Mouse (Mus musculus) kidney, embryonic 15.5 days (tissue): ENCODE data around the gene Ube4a. TPM values are rescaled to one million over a fixed set of nuclear protein-coding genes. Genes with fewer than 3 reads are reported as not detected.

Experiments used
- ATAC-seq: fragments of 200-750 bp; cut with Nextera tagmentation; replicated peaks from 2 replicates; pipeline ENCODE4 v1.8.0; 2017; ENCODE audit warnings: moderate TSS enrichment; ENCODE audit not compliant: low FRiP score
- H3K27ac ChIP-seq: fragments of 300-500 bp; sonication (generic); 2 replicates; pipeline ENCODE4 v1.5.1; 2015; ENCODE audit warnings: mild to moderate bottlenecking, inconsistent platforms
- H3K27me3 ChIP-seq: fragments of 300-500 bp; sonication (generic); 2 replicates; pipeline ENCODE4 v1.6.1; 2015; ENCODE audit warnings: inconsistent platforms
- H3K36me3 ChIP-seq: fragments of 300-500 bp; sonication (generic); 2 replicates; pipeline ENCODE4 v1.6.1; 2015; ENCODE audit warnings: inconsistent platforms
- H3K4me1 ChIP-seq: fragments of 300-500 bp; sonication (generic); 2 replicates; pipeline ENCODE4 v1.6.1; 2015; ENCODE audit warnings: inconsistent platforms
- H3K4me2 ChIP-seq: fragments of 300-500 bp; sonication (generic); 2 replicates; pipeline ENCODE4 v1.6.1; 2015; ENCODE audit warnings: moderate library complexity, mild to moderate bottlenecking, inconsistent platforms
- H3K4me3 ChIP-seq: fragments of 300-500 bp; sonication (generic); replicated peaks from 2 replicates; pipeline ENCODE4 v1.5.1; 2015; ENCODE audit warnings: mild to moderate bottlenecking, inconsistent platforms
- H3K9ac ChIP-seq: fragments of 300-500 bp; sonication (generic); 2 replicates; pipeline ENCODE4 v1.6.1; 2015; ENCODE audit warnings: mild to moderate bottlenecking, inconsistent platforms
- H3K9me3 ChIP-seq: fragments of 300-500 bp; sonication (generic); replicated peaks from 2 replicates; pipeline ENCODE4 v1.6.1; 2016; ENCODE audit warnings: inconsistent platforms
- WGBS: fragments of 180-500 bp; shearing (Covaris S2); methylation state at CpG from one replicate; pipeline ENCODE4 v1.1.7; 2015; ENCODE audit warnings: mixed read lengths; 5-methylcytosine and 5-hydroxymethylcytosine counted together
- polyA plus RNA-seq: library from polyadenylated mRNA; unstranded; fragments of >200 nt; fragmentation: Nextera tagmentation; extraction: Ambion mirVana; gene quantifications from 2 replicates; pipeline ENCODE4 v1.2.1, GENCODE M21; 2015

Ube4a gene
- polyA plus RNA-seq, 1 experiment from 2014 or later: 23.7 TPM

DNA sequence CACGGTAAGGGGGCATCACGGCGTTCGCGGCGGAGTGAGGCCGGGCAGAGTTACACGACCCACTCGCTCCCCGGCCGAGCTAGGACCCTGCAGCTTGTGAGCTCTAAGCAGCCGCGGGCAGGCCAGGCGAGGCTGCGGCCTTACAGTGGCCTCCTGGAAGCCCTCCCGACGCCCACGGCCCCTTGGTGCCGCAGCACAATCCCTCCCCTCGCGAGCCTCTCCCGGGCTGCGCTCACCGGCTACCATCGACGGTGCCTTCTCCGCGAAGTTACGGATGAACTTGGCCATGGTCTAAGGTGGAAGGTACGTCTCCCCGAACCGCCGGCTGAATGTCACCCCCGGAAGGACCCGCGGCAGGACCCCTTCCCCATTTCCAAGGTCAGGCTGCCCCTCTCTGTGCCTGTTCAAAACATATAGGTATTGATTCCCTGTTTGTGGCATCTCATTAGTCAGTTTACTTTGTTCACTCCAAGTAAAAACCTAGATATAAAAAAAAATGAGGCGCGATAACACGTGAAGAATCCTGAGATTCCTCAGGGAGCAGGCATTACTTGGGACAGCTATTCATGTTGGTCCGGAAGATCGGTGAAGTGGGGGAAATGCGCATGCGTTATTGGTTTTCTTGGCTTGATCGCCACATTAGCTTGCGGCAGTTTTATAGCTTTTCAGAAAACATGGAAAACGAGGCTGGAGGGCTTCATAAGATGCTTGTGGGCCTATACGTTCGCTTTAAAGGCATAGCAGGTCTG lies 44.9 kb downstream of the Ube4a start, which contains the start of gene Atp5l:
TSS of gene Atp5l (minus strand) at position 369 of the 749 bp plus-strand sequence.
- WGBS: under 1% methylated on average over 48 of the region's 48 CpGs
- H3K27me3 ChIP-seq: no peaks in the 10 kb centered on the region
- peak within 1 kb of the TSS; percentile 99 for H3K4me3 ChIP-seq
- H3K4me2 ChIP-seq: peak within 1 kb of the TSS; percentile 71
- peak within 1 kb of the TSS; percentile 95 for H3K9ac ChIP-seq
- H3K36me3 ChIP-seq: 0 out of 2 replicates have a peak, but pooled peaks cover 4% of the 10 kb centered on the region
- H3K4me1 ChIP-seq: peaks cover 19% of the 10 kb centered on the region
- peak; percentile 90 for ATAC-seq
- H3K27ac ChIP-seq: peak within 1 kb of the TSS; percentile 95
- no peaks in the 10 kb centered on the region for H3K9me3 ChIP-seq

DNA sequence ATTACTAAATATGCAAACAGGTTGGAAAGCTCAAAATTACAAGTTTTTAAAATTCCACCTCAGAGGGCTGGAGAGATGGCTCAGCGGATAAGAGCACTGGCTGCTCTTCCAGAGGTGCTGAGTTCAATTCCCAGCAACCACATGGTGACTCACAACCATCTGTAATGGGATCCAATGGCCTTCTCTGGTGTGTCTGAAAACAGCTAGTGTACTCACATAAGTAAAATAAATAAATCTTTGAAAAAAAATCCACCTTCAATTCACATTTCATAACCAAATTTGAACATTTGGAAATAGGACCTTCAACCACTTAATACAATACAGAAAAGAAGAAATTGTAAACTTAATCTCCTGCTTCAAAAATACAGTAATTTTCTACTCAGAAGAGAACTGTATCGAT lies 45.8 kb downstream of the Ube4a start:
- Histone ChIP-seq H3K9ac (peak overlapping the region; percentile 95), H3K4me1 (peaks cover 28% of the 10 kb centered on the region), H3K4me3 (peak overlapping the region; percentile 99), H3K9me3 (no peaks in the 10 kb centered on the region), H3K27me3 (no peaks in the 10 kb centered on the region), H3K36me3 (0 out of 2 replicates have a peak, but pooled peaks cover 4% of the 10 kb centered on the region), H3K27ac (no peak overlapping the region; the same call in 1 of the 2 replicates), H3K4me2 (peak overlapping the region; percentile 71)
- WGBS: 39% methylated on average over 2 of the region's 2 CpGs
- no peak for ATAC-seq

DNA sequence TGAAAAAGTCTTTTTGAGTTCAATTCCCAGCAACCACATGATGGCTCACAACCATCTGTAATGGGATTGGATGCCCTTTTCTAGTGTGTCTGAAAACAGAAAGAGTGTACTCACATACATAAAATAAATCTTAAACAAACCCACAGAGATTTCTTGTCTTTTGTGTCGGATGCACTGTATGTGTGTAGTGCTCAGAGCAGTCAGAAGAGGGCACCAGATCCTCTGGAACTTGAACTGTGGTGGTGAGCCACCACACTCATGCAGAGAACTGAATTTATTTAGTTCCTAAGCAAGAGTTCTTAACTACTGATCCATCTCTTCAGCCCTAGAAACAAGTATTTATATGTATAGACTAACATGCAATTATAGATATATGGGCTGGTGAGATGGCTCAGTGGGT lies 49.2 kb downstream of the Ube4a start:
- Histone ChIP-seq H3K9me3 (no peaks in the 10 kb centered on the region), H3K27ac (no peak overlapping the region), H3K27me3 (no peaks in the 10 kb centered on the region), H3K4me2 (no peak overlapping the region), H3K4me3 (no peak overlapping the region), H3K36me3 (peaks cover 24% of the 10 kb centered on the region), H3K9ac (no peak overlapping the region), H3K4me1 (peaks cover 23% of the 10 kb centered on the region)
- ATAC-seq: no peak
- 47% methylated on average over 1 of the region's 1 CpGs for WGBS

DNA sequence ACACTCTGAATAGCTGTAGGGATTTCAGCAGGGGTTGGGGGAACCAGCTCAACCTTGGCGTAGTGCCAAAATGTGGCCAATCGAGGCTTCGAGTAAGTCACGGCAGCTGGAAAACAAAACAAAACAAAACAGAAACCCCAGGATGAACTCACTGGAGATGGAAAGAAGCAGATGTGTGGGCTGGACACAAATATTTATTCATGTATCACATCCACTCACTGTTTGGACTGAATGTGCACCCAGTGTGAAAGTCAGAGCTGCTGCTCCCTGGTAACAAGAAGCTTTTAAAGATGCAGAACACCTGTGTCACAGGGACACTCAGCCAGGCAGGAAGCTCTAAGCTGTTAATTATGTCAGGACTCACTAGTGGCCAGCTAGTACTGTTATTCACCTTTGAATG lies 50.7 kb downstream of the Ube4a start:
- no peaks in the 10 kb centered on the region for H3K9me3 ChIP-seq
- peak overlapping the region; percentile 34; the same call in 1 of the 2 replicates for H3K27ac ChIP-seq
- 17% methylated on average over 4 of the region's 4 CpGs for WGBS

DNA sequence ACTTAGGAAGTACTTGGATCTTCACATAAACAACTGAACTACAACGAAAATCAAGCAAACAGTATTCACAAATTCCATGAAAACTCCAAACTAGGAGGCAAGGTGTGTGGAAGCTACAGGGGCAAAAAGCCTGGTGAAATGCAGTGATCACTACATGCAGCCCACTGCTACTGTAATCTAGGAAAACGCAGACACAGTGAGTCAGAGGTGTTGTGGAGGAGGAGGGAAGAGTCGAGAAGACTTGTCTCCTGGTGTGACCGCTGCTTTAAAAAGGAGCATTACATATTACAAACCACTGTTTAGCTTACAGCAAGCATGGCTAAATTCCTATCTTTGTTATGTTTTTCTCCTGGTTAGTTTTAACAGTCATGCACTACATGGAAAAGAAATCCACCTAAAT lies 54.0 kb downstream of the Ube4a start:
- no peak for ATAC-seq
- 93% methylated on average over 4 of the region's 4 CpGs for WGBS
- no peaks in the 10 kb centered on the region for H3K9me3 ChIP-seq
- H3K4me2 ChIP-seq: no peak overlapping the region
- H3K36me3 ChIP-seq: peaks cover 33% of the 10 kb centered on the region
- H3K9ac ChIP-seq: no peak overlapping the region
- H3K27ac ChIP-seq: no peak overlapping the region
- H3K27me3 ChIP-seq: no peaks in the 10 kb centered on the region
- no peak overlapping the region for H3K4me3 ChIP-seq
- peaks cover 16% of the 10 kb centered on the region for H3K4me1 ChIP-seq

More for the DNA sequence above, 50.7 kb downstream of the Ube4a start:
- no peak for ATAC-seq
- Histone ChIP-seq H3K36me3 (peaks cover 38% of the 10 kb centered on the region), H3K4me2 (no peak overlapping the region), H3K9ac (no peak overlapping the region), H3K4me3 (no peak overlapping the region), H3K4me1 (peaks cover 22% of the 10 kb centered on the region), H3K27me3 (no peaks in the 10 kb centered on the region)

DNA sequence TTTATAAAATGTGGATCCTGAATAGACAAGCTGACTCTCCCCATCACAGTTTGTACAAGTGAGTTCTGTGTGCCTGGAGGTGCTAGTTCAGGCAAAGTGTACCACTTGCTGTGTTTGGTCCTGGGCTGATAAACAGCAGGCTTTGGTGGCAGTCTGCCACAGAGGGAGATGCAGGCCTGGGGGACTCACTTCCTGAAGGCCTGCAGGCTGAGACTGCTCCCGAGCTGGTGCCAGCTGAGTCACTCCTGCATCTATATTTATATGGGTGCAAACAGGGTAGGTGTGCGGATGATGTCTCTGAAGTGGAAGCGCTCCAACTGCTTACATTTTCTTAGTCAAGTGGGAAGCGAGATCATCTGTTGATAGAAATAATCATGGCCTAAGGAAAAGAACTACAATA lies 59.8 kb downstream of the Ube4a start:
- Histone ChIP-seq H3K9me3 (no peaks in the 10 kb centered on the region), H3K27ac (no peak overlapping the region), H3K9ac (no peak overlapping the region), H3K27me3 (no peaks in the 10 kb centered on the region), H3K36me3 (peaks cover 8% of the 10 kb centered on the region), H3K4me3 (no peak overlapping the region), H3K4me1 (peaks cover 4% of the 10 kb centered on the region), H3K4me2 (no peak overlapping the region)
- 78% methylated on average over 4 of the region's 4 CpGs for WGBS
- no peak for ATAC-seq

DNA sequence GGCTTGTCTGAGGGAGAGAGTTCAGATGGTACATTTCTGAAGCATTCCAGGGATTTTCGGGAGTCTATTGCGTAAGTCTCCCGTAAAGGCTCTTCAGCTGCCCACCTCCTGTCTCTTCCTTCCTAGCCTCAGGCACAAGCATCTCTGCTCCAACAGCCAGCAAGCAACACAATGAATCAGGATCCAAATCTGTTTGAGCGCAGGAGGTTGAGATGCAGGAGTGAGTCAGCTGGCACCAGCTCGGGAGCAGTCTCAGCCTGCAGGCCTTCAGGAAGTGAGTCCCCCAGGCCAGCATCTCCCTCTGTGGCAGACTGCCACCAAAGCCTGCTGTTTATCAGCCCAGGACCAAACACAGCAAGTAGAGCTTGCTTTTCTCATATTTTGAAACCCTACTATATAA lies 60.4 kb downstream of the Ube4a start:
- H3K4me3 ChIP-seq: no peak overlapping the region
- no peak for ATAC-seq
- peaks cover 2% of the 10 kb centered on the region for H3K36me3 ChIP-seq
- no peak overlapping the region for H3K4me2 ChIP-seq
- H3K27me3 ChIP-seq: no peaks in the 10 kb centered on the region
- no peaks in the 10 kb centered on the region for H3K9me3 ChIP-seq
- peaks cover 4% of the 10 kb centered on the region for H3K4me1 ChIP-seq
- 54% methylated on average over 5 of the region's 5 CpGs for WGBS
- H3K27ac ChIP-seq: no peak overlapping the region
- no peak overlapping the region for H3K9ac ChIP-seq

DNA sequence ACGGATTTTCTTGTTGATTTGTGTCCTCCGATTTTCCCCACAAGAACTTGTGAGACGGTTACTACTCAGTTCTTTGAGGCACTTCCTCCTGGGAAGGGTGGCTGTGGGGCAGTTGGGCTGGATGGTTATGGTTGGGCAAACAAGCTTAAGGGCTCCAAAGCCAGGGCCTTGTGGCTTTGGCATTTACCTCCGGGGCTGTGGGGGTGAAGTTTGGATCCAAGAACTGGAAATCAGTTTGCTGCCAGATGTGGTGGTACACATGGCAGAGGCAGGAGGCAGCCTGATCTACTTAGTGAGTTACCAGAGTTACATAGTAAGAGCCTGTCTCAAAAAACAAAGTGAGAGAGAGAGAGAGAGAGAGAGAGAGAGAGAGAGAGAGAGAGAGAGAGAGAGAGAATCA lies 61.5 kb downstream of the Ube4a start:
- Histone ChIP-seq H3K36me3 (no peaks in the 10 kb centered on the region), H3K9ac (no peak overlapping the region), H3K4me2 (no peak overlapping the region), H3K9me3 (no peaks in the 10 kb centered on the region), H3K27me3 (no peaks in the 10 kb centered on the region), H3K4me1 (peaks cover 4% of the 10 kb centered on the region), H3K27ac (no peak overlapping the region), H3K4me3 (no peak overlapping the region)
- no peak for ATAC-seq
- 70% methylated on average over 4 of the region's 4 CpGs for WGBS

DNA sequence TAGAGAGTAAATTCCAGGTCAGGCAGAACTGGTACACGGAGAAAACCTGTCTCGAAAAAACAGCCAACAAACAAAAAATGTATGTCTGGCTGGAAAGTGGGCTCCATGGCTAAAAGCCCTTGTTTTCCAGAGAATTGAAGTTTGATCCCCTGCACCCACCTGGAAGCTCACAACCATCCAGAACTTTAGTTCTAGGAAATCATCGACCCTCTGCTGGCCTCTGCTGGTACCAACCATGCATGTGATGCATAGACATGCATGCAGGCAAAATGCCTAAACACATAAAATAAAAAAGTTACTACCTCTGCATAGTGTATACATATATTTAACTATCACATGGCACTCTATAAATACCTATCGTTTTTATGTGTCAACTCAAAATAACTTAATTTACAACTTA lies 65.0 kb downstream of the Ube4a start:
- Histone ChIP-seq H3K4me3 (no peak overlapping the region), H3K4me1 (no peaks in the 10 kb centered on the region), H3K9ac (no peak overlapping the region), H3K36me3 (no peaks in the 10 kb centered on the region), H3K27me3 (no peaks in the 10 kb centered on the region), H3K27ac (no peak overlapping the region), H3K4me2 (no peak overlapping the region), H3K9me3 (no peaks in the 10 kb centered on the region)
- ATAC-seq: no peak
- 68% methylated on average over 4 of the region's 4 CpGs for WGBS

DNA sequence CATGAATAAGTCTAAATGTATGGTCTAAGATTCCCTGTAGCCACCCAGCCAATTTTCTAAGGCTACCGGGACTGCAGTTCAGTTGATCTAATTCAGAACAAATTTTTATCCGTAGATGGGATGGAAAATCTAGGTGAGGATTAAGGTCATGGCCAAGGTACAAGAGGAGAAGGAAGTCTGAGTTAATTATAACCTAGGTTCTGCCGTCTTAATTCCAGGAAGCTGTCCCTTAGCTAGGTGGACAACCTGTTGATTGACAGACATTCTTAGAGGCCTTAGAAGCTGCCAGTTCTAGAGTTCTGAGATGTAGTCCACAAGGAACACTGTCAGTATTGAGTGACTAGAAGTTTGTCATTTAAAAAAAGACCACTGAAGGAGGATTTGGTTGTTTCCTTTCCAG lies 65.7 kb downstream of the Ube4a start:
- no peak overlapping the region for H3K9ac ChIP-seq
- no peak overlapping the region for H3K27ac ChIP-seq
- no peaks in the 10 kb centered on the region for H3K4me1 ChIP-seq
- H3K36me3 ChIP-seq: no peaks in the 10 kb centered on the region
- H3K9me3 ChIP-seq: no peaks in the 10 kb centered on the region
- no peak overlapping the region for H3K4me3 ChIP-seq
- no peaks in the 10 kb centered on the region for H3K27me3 ChIP-seq
- H3K4me2 ChIP-seq: no peak overlapping the region
- WGBS: 62% methylated on average over 3 of the region's 3 CpGs
- ATAC-seq: no peak

DNA sequence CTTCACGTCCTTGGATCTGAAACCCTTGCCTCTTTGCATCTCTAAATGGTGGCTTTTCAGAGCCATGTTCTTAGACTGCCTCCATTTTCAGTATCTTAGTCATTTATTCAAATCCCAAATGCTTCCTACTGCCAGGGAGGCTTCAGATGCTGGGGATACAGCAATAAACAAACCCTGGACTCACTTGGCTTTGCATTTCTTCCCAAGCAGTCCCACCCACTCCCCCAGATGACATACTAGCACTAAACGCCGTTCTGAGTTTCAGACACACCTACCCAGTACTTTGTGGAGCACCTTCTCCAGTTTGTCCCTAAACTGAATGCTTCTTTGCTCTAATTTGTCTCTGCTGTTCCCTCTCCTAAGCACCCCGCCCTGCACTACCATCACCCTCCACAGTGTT lies 68.4 kb downstream of the Ube4a start:
- no peaks in the 10 kb centered on the region for H3K27me3 ChIP-seq
- no peak overlapping the region for H3K27ac ChIP-seq
- H3K4me3 ChIP-seq: no peak overlapping the region
- no peak overlapping the region for H3K4me2 ChIP-seq
- no peaks in the 10 kb centered on the region for H3K9me3 ChIP-seq
- no peak overlapping the region for H3K9ac ChIP-seq
- no peaks in the 10 kb centered on the region for H3K4me1 ChIP-seq
- WGBS: 58% methylated on average over 4 of the region's 4 CpGs
- no peak for ATAC-seq
- no peaks in the 10 kb centered on the region for H3K36me3 ChIP-seq

DNA sequence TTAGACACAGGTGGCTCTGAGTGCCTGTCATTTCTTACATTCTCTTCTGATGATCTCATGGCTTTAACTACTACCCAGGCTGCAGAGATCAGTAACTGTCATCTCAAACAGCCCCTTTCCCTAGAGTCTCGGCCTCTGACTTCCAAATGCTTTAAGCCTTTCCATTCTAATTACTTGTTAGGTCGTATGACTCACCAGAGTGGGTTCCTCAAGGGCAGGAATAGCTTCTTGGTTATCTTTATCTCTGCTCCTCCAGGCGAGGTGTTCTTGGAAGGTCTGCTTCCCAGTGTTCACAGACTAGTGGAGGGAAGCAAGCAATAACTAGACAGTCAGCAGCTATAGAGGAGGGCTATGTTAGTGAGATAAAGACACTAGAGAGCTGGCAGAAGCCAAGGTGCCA lies 72.7 kb downstream of the Ube4a start:
- 52% methylated on average over 3 of the region's 3 CpGs for WGBS
- no peak overlapping the region for H3K27ac ChIP-seq
- H3K4me2 ChIP-seq: no peak overlapping the region
- no peak overlapping the region for H3K4me3 ChIP-seq
- no peak overlapping the region for H3K9ac ChIP-seq
- no peaks in the 10 kb centered on the region for H3K9me3 ChIP-seq
- ATAC-seq: no peak
- no peaks in the 10 kb centered on the region for H3K27me3 ChIP-seq
- H3K36me3 ChIP-seq: no peaks in the 10 kb centered on the region
- no peaks in the 10 kb centered on the region for H3K4me1 ChIP-seq

DNA sequence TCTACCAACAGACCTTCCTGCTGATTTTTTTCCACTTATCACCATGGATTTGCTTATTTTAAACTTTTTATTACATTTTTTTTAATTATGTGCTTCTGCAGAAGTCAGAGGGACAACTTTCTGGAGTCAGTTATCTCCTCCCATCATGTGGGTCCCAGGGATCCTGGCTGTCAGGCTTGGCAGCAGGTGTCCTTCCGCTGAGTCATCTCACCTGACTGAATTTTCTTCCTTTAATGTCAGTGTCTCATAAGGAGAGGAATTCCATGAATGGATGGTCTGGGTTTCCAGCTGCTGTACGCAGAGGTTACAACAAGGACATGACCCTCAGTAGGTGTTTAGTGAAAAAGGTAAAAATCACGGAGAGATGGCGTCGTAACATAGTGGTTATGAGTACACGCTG lies 74.2 kb downstream of the Ube4a start:
- no peaks in the 10 kb centered on the region for H3K36me3 ChIP-seq
- no peak overlapping the region for H3K4me3 ChIP-seq
- no peaks in the 10 kb centered on the region for H3K27me3 ChIP-seq
- no peak for ATAC-seq
- H3K4me1 ChIP-seq: no peaks in the 10 kb centered on the region
- 87% methylated on average over 6 of the region's 6 CpGs for WGBS
- H3K27ac ChIP-seq: no peak overlapping the region
- no peak overlapping the region for H3K9ac ChIP-seq
- no peak overlapping the region for H3K4me2 ChIP-seq
- no peaks in the 10 kb centered on the region for H3K9me3 ChIP-seq
